Mouse (Mus musculus): ENCODE measurements at regions not wholly inside any gene's neighbourhood (a gene's known extent, or its start where the extent isn't known, plus 50 kb on each side); places are given as distances from the start of the nearest gene placed in this dataset.

DNA sequence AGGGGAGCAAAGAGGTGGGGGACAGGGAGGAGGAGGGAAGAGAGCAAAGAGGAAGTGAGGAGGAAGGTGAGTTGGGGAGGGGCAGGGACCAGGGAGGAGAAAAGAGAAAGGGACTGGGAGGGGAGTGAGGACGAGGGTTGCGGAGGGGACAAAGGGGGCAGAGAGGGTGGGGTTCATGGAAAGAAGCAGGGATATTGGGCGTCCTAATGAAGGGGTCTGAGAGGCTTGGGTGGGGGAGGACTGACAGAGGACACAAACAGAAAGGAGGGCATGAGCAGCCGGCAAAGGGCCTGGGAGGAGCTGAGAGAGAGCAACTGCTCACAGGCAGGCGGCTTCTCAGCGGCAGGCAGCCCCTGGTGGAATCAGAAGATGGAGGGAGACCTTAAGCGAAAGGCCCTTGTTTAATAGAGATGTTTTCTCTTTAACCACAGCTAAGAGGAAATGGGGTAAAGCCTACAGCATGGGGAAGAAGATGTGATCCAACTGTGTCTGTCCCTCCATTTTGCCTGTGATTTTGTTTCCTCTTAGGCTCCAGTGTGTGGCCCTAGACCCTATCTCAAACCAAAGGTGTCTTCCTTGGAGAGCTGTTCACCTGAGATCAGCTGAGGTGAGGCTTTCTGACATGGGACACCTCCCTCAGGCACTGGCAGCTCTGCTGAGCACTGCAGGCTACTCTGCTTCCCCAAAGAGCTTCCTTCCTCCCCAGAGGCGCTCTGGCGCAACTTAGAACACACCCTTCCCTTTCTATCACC lies 203.1 kb downstream of the Pten start:
- Histone ChIP-seq H3K4me3 (replicated peaks) (no peak overlapping the region), H3K4me1 (peaks cover 18% of the 10 kb centered on the region), H3K9ac (no peak overlapping the region), H3K27me3 (no peaks in the 10 kb centered on the region), H3K9me3 (no peaks in the 10 kb centered on the region), H3K36me3 (replicated peaks) (no peaks in the 10 kb centered on the region), H3K4me2 (no peak overlapping the region), H3K27ac (no peak overlapping the region)
- WGBS: 58% methylated on average over 9 of the region's 9 CpGs
- ATAC-seq (ENCODE audit: low FRiP score): no peak; the same call in 1 of the 2 replicates

DNA sequence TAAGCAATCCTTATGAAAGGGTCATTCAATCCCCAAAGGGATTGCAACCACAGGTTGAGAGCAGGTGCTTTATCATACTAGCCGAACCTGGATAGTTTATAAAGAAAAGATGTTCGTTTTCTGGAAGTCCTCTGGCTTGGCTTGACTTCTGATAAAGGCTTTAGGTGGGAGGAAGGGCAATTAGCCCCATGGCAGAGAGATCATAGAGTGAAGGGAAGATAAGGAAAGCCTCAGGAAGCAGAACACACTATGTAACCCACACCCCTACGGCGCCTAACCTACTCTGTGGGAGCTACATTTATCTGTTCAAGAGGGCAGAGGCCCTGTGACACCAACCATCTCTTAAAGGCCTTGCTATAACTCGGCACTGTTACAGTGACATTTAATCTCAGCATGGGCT lies 204.2 kb downstream of the Pten start:
- Histone ChIP-seq H3K36me3 (replicated peaks) (no peaks in the 10 kb centered on the region), H3K4me3 (replicated peaks) (no peak overlapping the region), H3K9me3 (no peaks in the 10 kb centered on the region), H3K27me3 (no peaks in the 10 kb centered on the region), H3K9ac (no peak overlapping the region), H3K4me1 (peaks cover 9% of the 10 kb centered on the region), H3K4me2 (no peak overlapping the region), H3K27ac (no peak overlapping the region)
- ATAC-seq (ENCODE audit: low FRiP score): no peak
- WGBS: 90% methylated on average over 5 of the region's 5 CpGs

DNA sequence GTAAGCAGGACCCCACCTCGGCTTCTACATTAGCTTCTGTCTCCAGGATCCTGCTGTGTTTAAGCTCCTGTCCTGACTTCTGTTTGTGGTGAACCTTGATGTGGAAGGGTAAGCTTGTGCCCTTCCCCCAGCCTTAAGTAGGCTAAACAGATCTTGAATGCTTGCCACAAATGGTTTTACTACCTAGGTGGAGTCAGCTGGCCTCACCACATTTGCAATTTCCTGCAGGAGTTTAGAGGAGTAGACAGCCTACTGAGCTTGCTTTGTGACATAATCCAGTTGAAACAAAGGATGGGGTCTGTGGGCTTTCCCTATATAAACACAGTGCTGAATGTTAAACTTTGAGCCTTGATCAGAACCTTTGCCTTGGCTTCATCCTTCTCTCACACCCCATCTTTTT lies 206.7 kb downstream of the Pten start:
- Histone ChIP-seq H3K4me2 (no peak overlapping the region), H3K27ac (no peak overlapping the region), H3K36me3 (replicated peaks) (no peaks in the 10 kb centered on the region), H3K9ac (no peak overlapping the region), H3K27me3 (no peaks in the 10 kb centered on the region), H3K9me3 (no peaks in the 10 kb centered on the region), H3K4me3 (replicated peaks) (no peak overlapping the region), H3K4me1 (no peaks in the 10 kb centered on the region; the same call in 1 of the 2 replicates)
- ATAC-seq (ENCODE audit: low FRiP score): no peak
- WGBS: 50% methylated on average over 1 of the region's 1 CpGs

DNA sequence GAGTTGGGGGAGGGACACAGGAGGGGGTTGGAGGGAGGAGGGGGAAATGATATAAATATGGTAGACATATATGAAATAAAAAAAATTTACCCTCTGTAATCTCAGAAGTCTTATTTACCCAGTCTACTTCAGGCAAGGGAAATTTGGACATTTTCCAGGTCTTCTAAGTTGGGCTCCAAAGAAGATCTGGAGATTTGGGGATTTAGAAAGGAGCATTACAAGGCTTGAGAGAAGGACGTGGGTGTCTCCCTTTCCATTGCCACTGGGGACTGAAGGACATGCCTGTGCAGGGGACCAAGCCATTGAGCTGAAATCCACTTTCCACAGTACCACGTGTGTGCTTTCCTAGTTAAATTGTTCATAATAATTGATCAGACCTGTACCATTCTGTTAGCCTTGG lies 208.2 kb downstream of the Pten start:
- Histone ChIP-seq H3K4me1 (peaks cover 6% of the 10 kb centered on the region), H3K4me2 (no peak overlapping the region), H3K4me3 (replicated peaks) (no peak overlapping the region), H3K36me3 (replicated peaks) (no peaks in the 10 kb centered on the region), H3K27me3 (no peaks in the 10 kb centered on the region), H3K9me3 (no peaks in the 10 kb centered on the region), H3K9ac (no peak overlapping the region), H3K27ac (no peak overlapping the region)
- no peak for ATAC-seq (ENCODE audit: low FRiP score)
- 71% methylated on average over 2 of the region's 2 CpGs for WGBS

DNA sequence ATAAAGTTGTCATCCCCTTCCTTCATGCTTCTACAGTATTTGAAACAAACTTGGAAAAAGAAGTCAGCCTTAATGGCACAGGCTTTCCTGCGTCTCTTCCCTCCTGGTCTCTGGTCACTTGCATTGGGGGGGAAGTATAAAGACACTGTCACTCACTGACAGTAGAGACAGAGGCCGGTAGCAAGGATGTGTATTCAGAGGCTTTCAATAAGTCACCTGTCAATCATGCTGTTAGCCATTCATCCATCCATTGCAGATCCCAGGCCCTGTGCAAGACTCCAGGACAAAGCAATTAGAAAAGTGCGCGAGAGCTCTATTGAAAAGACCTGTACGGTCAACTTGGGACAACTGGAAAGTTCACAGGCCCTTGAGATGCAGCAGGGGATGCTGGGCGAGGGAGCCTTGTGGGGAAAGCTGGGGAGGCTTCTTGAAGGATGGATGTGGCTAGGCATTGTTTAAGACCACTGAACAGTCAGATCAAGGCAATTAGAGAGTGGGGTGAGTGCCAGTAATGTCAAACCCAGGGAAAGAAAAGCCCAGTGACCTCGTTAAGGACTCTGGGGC lies 212.0 kb downstream of the Pten start:
- Histone ChIP-seq H3K9ac (no peak overlapping the region), H3K9me3 (no peaks in the 10 kb centered on the region), H3K4me1 (peaks cover 6% of the 10 kb centered on the region), H3K4me2 (no peak overlapping the region), H3K4me3 (replicated peaks) (no peak overlapping the region), H3K27me3 (no peaks in the 10 kb centered on the region), H3K36me3 (replicated peaks) (no peaks in the 10 kb centered on the region), H3K27ac (no peak overlapping the region)
- peak; percentile 53; the same call in 1 of the 2 replicates for ATAC-seq (ENCODE audit: low FRiP score)
- 17% methylated on average over 7 of the region's 7 CpGs for WGBS

DNA sequence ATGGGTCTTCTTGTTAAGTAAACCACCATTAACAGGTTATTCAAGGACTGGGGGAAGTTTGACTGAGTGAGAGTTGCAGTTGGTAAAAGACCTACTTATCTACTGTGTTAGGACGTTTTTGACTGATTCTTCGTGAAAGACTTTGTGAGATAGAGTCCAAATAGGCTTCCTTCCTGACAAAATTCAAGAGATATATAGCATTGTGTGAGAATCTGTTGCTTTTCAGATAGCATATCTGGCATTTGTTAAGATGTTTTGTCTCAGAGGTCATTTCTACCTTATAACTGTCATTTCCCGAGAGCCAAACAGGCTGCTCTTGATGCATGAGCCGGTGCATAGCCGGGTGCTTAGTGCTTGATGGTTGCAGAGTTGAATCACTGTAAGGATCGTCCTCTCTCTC lies 214.8 kb downstream of the Pten start:
- no peak overlapping the region for H3K4me3 ChIP-seq (replicated peaks)
- H3K4me2 ChIP-seq: no peak overlapping the region
- ATAC-seq (ENCODE audit: low FRiP score): no peak
- H3K27me3 ChIP-seq: no peaks in the 10 kb centered on the region
- no peak overlapping the region for H3K9ac ChIP-seq
- no peak overlapping the region for H3K27ac ChIP-seq
- no peaks in the 10 kb centered on the region for H3K9me3 ChIP-seq
- WGBS: 96% methylated on average over 6 of the region's 6 CpGs
- H3K4me1 ChIP-seq: peaks cover 6% of the 10 kb centered on the region; the same call in 1 of the 2 replicates
- no peaks in the 10 kb centered on the region for H3K36me3 ChIP-seq (replicated peaks)

DNA sequence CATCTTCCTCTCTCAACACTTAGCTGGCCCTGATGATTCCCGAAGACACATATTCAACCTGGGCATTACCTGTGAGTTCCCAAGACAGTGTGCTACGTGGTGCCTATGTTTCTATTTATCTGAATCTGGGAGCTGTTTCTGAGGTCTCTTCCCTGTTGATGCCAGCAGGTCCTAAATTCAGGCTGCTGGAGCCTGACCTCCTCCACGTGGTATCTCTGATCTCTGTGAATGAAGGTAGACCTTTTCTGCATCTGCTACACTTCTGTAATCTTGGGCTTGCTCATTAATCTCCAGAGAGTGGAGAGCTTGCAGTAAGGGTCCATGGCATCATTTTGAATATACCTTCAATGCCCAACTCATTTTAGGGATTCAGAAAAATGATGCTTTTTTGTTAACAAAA lies 215.8 kb downstream of the Pten start:
- Histone ChIP-seq H3K4me2 (no peak overlapping the region), H3K4me1 (peaks cover 6% of the 10 kb centered on the region; the same call in 1 of the 2 replicates), H3K9me3 (no peaks in the 10 kb centered on the region), H3K4me3 (replicated peaks) (no peak overlapping the region), H3K36me3 (replicated peaks) (no peaks in the 10 kb centered on the region), H3K9ac (no peak overlapping the region), H3K27ac (no peak overlapping the region), H3K27me3 (no peaks in the 10 kb centered on the region)
- ATAC-seq (ENCODE audit: low FRiP score): no peak
- WGBS: 90% methylated on average over 3 of the region's 3 CpGs

DNA sequence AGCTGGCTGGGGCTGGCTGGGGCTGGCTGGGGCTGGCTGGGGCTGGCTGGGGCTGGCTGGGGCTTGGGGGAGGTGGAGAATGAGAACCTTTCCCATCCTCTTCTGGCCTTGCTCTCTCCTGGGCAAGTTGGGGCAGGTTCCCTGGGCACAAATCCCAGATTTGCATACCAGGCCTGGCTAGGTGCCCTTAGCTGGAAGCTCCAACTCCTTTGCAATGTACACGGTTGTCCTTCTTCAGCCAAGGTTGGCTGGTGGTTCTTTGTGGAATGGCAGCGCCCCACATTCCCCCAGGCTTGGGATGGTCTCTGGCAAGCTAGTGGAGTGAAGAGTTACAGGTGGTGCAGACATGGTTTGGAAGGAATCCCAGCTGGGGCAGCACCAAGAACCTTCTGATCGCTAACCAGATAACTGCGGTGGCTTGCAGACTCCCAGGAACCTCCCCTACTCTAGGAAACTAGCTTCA lies 217.5 kb downstream of the Pten start:
- Histone ChIP-seq H3K36me3 (replicated peaks) (no peaks in the 10 kb centered on the region), H3K4me2 (no peak overlapping the region), H3K9ac (no peak overlapping the region), H3K27ac (no peak overlapping the region), H3K9me3 (no peaks in the 10 kb centered on the region), H3K4me3 (replicated peaks) (no peak overlapping the region), H3K27me3 (no peaks in the 10 kb centered on the region), H3K4me1 (no peaks in the 10 kb centered on the region)
- ATAC-seq (ENCODE audit: low FRiP score): no peak
- 89% methylated on average over 4 of the region's 4 CpGs for WGBS

DNA sequence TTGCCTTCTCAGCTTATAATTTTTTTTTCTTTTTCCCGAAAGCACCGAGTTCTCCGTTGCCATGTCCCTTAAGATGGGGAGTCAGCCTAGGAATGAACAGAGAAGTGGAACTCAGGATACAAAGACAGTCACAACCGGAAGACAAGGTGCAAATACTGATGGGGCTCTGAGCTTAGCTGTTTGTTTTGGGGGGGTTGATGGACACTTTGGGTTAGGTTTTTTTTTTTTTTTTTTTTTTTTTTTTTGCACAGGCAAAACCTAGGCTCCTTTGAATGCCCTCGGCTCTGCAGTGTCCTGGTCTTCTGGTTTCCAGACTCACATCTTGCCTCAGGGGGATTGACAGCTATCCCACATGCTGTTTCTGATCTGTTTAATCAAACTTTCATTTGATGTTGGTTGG lies 218.0 kb downstream of the Pten start:
- 82% methylated on average over 5 of the region's 5 CpGs for WGBS
- Histone ChIP-seq H3K4me1 (no peaks in the 10 kb centered on the region), H3K4me3 (replicated peaks) (no peak overlapping the region), H3K36me3 (replicated peaks) (no peaks in the 10 kb centered on the region), H3K27me3 (no peaks in the 10 kb centered on the region), H3K9me3 (no peaks in the 10 kb centered on the region), H3K27ac (no peak overlapping the region), H3K4me2 (no peak overlapping the region), H3K9ac (no peak overlapping the region)
- no peak for ATAC-seq (ENCODE audit: low FRiP score)

DNA sequence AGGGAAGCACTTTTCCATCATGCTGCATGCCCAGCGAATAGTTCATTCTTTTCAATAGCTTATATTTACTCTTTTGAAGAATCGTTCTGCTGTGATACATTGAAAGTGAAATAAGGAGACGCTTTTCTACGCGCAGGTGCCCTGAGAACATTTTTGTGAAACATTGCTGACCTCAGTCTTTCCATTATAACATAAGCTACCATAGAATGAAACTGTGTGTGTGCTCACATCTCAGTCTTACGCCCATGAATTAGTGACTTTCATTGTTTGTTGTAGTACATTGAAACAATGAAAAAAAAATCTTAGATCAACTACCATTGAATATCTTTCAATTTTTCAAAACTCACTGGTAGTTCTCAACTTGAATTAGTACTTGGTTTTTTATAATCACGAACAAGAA lies 219.2 kb downstream of the Pten start:
- WGBS: 82% methylated on average over 7 of the region's 7 CpGs
- H3K4me1 ChIP-seq: no peaks in the 10 kb centered on the region
- H3K9ac ChIP-seq: no peak overlapping the region
- H3K4me3 ChIP-seq (replicated peaks): no peak overlapping the region
- no peak overlapping the region for H3K4me2 ChIP-seq
- no peak overlapping the region for H3K27ac ChIP-seq
- ATAC-seq (ENCODE audit: low FRiP score): no peak
- H3K36me3 ChIP-seq (replicated peaks): no peaks in the 10 kb centered on the region
- no peaks in the 10 kb centered on the region for H3K27me3 ChIP-seq
- no peaks in the 10 kb centered on the region for H3K9me3 ChIP-seq

DNA sequence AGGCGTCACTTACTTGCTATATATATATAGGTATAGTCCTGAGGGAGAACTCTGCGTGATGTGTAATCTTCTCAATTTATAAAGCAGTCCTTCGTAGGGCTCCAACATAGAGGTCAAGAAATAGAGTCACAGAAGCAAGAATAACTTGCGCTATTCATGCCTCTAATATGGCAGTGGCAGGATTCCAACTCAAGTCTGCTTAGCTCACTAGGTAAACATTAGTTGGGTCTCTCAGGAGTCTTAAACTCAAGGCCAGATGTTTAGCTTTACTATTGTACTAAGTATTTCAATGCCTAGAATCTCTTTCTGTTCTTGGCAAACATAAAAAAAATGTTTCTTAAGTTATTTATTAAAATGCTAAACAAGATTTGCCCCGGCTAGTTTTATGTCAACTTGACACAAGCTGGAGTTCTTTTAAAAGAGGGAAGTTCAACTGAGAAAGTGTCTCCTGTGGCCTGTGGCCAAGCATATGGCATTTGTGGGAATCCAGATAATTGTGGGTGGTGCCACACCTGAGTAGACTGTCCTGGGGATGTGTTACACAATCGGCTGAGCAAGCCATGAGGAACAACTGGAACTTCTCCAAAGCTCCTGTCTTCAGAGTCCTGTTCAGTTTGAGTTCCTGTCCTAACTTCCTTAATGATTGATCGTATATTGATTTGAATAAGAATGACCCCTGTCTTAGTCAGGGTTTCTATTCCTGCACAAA lies 220.9 kb downstream of the Pten start:
- Histone ChIP-seq H3K27ac (no peak overlapping the region), H3K9me3 (no peaks in the 10 kb centered on the region), H3K4me2 (no peak overlapping the region), H3K36me3 (replicated peaks) (no peaks in the 10 kb centered on the region), H3K4me1 (no peaks in the 10 kb centered on the region), H3K27me3 (no peaks in the 10 kb centered on the region), H3K4me3 (replicated peaks) (no peak overlapping the region), H3K9ac (no peak overlapping the region)
- WGBS: 89% methylated on average over 7 of the region's 7 CpGs
- ATAC-seq (ENCODE audit: low FRiP score): no peak

DNA sequence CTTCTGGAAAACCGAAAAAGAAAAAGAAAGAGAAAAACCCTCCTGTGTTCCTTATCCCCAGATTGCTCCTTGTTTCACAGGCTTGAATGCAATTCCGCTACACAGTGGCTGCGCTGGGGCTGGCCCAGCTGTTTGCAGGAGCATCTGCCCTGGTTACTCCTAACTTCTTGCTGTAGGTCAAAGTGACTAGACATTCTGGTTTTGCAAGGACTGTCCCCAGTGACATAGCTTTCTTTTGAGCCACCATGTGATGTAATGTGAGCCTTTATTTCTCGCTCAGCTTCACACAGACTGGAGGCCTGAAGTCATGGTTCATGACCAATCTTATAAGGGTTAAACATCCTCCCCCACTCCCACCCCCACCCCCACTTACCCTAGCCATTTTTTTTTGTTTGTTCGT lies 222.8 kb downstream of the Pten start:
- Histone ChIP-seq H3K9ac (no peak overlapping the region), H3K9me3 (no peaks in the 10 kb centered on the region), H3K27me3 (no peaks in the 10 kb centered on the region), H3K27ac (no peak overlapping the region), H3K4me1 (no peaks in the 10 kb centered on the region), H3K4me2 (no peak overlapping the region), H3K4me3 (replicated peaks) (no peak overlapping the region), H3K36me3 (replicated peaks) (no peaks in the 10 kb centered on the region)
- WGBS: 84% methylated on average over 5 of the region's 5 CpGs
- ATAC-seq (ENCODE audit: low FRiP score): no peak

DNA sequence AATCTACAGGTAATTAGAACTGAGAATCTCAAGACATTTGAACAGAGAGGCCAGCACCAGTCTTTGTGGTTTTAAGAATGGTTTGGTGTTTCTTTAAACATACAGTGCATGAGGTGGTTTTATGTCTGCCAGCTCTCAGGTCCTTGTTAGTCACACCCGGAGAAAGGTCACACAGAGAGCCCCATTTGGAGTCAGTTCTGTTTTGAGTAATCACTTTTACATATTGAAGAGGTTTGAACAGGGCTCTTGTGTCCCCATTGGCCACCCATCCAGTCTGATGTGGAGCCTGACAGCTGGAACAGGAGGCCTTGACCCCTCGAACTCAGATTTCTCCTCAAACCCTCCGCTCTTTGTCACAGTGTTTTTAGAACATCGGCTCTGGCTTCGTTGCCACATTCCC lies 231.4 kb downstream of the Pten start:
- Histone ChIP-seq H3K36me3 (replicated peaks) (no peaks in the 10 kb centered on the region), H3K27me3 (no peaks in the 10 kb centered on the region), H3K4me3 (replicated peaks) (no peak overlapping the region), H3K4me1 (no peaks in the 10 kb centered on the region), H3K4me2 (no peak overlapping the region), H3K9me3 (no peaks in the 10 kb centered on the region), H3K9ac (no peak overlapping the region), H3K27ac (no peak overlapping the region)
- WGBS: 48% methylated on average over 5 of the region's 5 CpGs
- no peak for ATAC-seq (ENCODE audit: low FRiP score)
